Mouse (Mus musculus) thymus, postnatal 14 days (tissue): ENCODE data around the gene Coq10a.
"Not testable (repeated sequence)": the region's sequence is repeated elsewhere in the genome, so short reads cannot be mapped to it uniquely, and the experiment has no call there.

Source experiments
- DNase-seq: peaks from one replicate; pipeline ENCODE4 v3.0.0; 2021

The Coq10a gene

DNA sequence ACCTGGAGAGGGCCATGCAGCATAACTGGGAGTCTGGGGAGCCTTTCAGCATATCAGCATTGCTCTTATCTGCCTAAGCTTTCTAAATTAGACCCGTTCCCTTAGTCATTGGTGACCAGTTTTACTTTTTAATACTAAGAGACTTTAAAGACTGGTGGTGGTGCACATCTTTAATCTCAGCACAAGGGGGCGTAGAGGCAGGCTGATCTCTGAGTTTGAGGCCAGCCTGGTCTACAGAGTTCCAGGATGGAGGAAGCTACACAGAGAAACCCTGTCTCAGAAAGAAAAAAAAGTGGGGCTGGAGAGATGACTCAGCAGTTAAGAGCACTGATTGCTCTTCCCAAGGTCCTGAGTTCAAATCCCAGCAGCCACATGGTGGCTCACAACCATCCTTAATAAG is 28.5 kb downstream of the Coq10a start:
- no peak for DNase-seq

DNA sequence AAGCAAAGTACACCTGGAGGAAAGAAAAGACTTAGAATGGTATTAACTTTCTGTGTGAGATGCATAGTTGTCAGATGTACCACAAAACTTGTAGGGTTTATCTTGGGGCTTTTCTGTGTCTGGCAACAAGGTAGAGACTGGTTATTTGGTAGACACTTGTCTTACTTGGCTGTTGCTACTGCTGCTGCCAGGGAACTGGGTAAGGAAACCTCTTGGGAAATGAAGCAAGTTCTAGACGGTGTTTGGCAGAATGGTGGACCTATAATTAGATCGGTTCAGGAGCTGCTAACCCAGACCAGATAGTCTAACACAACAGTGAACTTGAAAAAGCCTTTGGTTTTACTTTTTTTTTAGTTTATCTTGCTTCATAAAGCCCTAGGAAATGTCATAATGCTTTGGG is 29.8 kb downstream of the Coq10a start:
- no peak for DNase-seq

DNA sequence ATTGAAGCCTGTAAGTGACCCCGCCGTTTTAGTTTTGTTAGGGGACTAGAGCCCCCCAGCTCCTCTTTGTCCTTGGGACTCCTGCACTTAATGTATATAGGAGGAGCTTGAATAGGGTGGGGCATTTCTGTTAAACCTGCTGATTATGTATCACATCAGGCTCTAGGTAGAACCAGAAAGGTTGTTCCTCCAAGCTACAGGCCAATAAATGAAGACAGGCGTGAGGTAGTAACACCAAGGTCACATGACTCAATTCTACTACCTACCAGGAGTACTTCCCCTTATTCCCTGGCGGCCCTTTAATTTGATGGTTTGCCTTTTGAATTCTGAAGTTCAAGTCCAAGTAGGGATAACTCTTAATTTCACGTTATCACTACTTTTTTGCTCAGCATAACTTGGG is 30.4 kb downstream of the Coq10a start:
- no peak for DNase-seq

DNA sequence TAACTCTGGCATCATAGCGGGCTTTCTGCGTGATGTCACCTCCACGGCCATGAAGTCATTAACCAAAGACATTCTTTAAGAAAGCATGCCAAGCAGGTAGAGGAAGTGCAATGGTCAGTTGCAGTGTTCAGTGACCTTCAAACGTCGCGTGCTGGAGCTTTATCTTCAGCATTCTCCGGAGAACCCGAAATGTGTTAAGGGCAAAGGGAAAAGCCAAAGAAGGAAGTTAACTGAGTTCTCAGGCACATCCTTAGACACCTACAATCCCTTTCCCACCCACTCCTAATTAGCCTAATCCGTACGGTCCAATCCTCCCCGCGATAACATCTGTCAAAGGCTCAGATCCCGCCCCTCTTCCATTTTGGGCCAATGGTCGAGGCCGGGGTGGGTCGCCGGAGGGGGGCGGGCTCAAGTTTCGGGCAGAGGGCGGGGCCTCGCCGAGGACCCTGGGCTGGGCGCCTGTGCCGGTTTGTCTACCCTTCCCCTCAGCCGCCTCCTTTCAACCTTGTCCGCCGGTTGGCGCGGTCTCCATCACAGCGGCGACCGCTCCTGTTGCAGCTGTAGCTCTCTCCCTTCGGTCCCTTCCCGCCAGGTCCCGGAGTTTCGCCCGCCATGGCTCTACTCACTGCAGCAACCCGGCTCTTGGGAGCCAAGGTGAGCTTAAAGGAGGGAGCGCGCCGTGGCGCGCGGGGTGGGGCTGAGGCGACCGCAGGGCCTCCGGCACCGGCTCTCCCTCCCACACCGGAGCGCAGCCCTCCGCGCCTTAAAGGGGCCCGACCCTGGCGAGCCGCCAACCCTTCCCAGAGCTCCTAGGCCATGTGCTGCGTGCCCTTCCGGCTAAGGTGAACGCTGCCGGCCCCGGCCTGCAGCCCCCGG is 31.3 kb downstream of the Coq10a start, which contains the start of gene Cs:
TSS of gene Cs (plus strand) at position 429 of the 876 bp plus-strand sequence.
- peak; percentile 98 for DNase-seq

DNA sequence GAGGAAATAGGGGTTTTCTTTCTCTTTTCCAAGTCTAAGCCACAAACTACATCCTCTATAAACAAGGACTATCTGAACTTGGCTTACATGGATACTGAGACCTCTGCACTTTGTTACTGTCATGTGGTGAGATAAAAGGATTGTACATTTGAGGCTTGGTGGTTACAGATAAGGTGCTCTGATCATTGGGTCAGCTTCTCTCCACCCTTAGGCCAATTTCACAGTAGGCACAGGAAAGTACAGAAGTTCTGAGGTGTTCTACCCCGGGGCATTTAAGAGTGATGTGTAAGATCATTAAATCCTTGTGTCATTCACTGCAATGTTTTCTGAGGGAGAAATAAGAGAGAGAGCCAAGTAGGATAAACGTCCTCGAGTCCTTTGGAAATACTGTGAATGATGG is 32.2 kb downstream of the Coq10a start:
- no peak for DNase-seq

DNA sequence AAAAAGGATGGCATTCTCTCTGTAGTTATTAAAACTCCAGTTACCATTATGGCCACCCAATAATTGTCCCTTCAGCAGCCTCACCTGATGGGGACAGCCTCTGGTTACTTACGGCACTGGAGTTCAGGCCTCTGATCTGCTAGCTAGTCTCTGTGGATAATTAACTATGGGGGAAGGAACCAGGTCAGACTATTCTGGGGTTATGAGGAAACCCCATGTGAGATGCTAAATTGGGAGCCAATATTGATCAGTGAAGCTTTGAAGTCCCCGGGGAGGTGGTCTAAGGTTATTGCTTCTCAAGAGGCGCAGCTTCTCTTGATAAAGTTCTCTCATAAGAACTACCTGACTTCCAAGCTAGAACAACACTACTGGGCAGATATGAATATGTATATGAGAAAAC is 32.6 kb downstream of the Coq10a start:
- no peak for DNase-seq

DNA sequence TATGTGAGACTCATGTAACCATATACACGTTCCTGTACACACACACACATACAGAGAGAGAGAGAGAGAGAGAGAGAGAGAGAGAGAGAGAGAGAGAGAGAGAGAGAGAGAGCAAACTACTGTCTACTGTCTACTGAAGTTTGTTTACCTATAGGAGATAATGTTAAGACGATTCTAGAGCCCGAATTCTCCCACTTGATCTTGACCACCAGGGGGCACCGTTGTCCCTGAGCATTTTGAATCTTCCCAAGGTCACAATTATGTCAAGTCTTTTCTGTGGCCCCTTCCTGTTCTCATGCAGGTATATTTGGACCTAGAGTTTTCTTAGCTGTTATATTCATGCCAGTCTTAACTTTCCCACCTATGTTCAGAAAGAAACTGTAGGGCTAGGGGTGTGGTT is 33.2 kb downstream of the Coq10a start:
- peak; percentile 88 for DNase-seq

DNA sequence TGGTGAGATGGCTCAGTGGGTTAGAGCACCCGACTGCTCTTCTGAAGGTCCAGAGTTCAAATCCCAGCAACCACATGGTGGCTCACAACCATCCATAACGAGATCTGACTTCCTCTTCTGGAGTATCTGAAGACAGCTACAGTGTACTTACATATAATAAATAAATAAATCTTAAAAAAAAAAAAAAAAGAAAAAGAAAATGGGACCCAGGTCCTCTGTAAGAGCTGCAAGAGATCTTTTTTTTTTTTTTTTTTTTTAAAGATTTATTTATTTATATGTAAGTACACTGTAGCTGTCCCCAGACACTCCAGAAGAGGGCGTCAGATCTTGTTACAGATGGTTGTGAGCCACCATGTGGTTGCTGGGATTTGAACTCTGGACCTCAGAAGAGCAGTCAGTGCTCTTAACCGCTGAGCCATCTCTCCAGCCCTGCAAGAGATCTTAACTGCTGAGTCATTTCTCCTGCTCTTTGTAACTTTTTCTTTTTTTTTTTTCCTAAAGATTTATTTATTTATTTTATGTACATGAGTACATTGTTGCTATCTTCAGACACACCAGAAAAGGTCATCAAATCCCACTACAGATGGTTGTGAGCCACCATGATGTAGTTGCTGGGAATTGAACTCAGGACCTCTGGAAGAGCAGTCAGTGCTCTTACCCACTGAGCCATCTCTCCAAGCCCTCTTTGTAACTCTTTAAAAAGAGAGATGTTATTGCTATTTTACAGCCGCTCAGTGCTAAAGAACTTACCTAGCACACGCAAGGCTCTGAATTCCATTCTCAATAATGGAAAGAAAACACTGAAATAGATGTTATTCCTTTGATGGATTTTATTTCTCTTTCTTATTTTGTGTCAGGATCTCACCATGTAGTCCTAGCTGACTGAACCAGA is 36.2 kb downstream of the Coq10a start:
- not testable (repeated sequence) for DNase-seq

DNA sequence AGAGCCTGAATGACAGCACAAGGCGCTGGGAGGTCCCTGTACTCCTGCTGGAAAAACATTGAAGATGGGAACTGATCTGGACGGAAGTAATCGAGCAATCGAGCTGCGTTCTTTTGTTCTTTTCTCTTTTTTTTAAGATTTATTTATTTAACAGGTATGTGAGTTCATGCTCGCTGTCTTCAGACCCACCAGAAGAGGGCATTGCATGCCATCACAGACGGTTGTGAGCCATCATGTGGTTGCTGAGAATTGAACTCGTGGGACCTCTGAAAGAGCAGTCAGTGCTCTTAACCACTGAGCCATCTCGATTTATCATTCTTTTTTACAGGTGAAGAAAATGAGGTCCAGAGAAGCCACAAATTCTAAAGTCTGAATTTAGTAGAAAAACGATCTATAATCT is 41.2 kb downstream of the Coq10a start:
- no peak for DNase-seq

DNA sequence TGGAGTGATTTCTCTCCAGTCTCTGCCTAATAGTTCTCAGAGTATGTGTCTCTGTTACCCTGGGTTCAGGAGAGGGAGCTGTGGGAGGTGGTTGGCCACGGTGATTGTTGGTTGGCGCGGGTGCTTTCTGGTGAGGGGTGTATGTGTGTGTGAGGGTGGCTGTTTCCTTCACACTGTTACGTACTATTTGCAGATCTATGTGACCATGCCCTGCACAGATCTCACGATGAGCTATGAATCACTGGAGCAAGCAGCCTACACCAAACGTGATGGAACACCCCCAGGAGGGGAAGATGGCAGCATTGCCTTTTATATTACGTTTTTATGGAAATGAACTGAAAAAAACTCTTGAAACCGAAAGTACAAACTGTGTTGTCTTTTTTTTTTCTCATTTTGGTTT is 42.0 kb downstream of the Coq10a start:
- no peak for DNase-seq

DNA sequence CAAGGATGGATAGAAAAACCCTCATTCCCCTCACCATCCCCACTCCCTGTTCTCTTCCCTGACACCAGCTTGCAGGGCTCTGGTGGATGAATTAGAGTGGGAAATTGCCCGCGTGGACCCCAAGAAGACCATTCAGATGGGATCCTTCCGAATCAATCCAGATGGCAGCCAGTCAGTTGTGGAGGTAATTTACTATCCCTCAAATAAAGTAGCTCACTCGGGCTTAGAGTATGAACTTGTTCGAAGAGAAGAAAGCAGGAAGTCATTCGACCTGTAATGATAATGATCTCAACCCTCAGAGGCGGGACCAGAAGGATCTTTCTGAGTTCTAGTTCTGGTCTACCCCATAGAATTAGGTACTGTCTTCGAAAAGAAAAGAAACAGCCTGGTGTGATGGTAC is 45.3 kb downstream of the Coq10a start:
- no peak for DNase-seq

DNA sequence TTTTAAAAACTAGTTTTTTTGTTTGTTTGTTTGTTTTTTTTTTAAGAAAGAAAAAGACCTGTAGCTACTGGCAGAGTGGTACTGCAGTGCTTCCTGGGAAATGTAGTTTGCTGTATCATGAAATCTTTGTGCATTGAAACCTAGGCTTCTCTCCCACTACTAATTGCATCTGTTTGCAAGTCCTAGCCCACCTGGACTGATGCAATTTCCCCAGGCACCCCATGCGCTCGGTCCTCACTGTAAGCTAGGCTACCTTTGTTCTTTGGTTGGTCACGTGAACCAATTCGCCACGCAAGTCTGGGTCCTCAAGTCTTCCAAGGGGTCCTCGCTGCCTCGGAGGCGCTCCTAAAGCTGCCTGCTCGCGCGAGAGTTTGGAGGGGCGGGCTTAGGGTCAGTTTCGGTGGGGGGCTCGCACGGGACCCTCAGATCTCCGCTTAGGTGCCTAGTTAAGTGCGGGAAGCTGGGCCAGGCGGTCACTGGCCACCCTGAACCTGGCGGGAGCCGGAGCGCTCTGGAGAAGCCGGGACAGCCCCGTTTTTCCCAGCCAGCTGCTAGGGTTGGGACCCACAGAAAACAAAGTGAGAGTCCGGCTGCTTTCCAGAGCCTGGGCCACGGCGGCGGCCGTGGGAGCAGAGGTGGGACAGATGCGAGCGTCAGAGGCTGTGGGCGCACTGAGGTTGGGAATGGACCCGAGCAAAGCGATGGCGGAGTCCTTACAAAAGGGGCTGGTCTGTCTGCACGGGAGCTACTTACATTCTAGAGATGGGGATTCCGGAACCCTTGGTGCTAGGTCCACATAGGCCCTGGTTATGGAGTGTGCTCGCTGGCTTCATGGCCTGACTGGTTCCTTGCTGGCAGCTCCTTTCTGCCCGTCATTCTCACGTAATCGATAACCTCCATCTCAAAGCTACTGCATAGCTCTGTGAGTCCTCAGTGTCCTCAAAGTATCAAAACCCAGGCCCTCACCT is 46.4 kb downstream of the Coq10a start, which contains the start of gene Cnpy2:
TSS of gene Cnpy2 (plus strand) at position 319 of the 968 bp plus-strand sequence.
- DNase-seq, result peak; percentile 85

DNA sequence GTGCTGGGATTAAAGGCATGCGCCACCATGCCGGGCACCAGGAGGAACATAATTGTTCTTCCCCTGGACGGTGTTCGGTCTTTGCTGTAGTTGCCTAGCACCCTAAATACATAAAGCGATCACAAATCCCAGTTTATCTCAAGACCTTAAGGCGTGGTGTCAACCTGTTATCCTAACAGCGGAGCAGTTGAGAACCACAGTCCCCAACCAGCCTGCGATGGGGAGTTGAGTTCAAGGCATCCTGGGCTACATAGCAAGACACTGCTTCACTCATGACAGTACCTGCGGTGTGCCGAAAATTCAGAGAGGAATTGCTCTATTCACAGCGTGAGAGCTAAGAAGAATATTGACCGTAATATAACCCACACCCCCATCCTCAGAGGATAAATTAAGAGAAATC is 47.2 kb downstream of the Coq10a start:
- no peak for DNase-seq

DNA sequence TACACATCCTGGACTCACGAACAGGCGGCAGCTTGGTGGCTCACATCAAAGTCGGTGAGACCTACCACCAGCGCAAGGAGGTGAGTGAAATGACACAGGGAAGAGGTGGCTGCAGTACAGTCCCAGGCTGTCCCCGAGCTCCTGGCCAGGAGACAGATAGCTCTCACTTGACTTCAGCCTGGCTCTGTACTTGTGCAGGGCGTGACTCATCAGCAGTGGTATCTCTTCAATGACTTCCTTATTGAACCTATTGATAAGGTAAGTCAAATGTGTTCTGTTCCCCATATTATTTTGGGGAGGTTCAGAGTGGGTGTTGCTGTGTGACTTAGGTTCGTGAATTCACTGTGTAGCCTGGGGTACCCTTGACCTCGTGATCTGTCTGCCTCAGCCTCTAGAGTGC is 53.2 kb downstream of the Coq10a start:
- DNase-seq, result no peak
